Mouse (Mus musculus) embryonic fibroblast, embryonic 13.5 days (primary cell): ENCODE results near the gene Acot13. TPM values are rescaled to one million over a fixed set of nuclear protein-coding genes. Genes with fewer than 3 reads are reported as not detected.
"Not testable (repeated sequence)": the region's sequence is repeated elsewhere in the genome, so short reads cannot be mapped to it uniquely, and the experiment has no call there.

ENCODE experiments used
- H3K27ac ChIP-seq: 2 replicates; pipeline ENCODE4 v1.5.1; 2012; ENCODE audit warnings: low read length, control low read depth, inconsistent platforms; ENCODE audit not compliant: insufficient read depth
- H3K4me1 ChIP-seq: 2 replicates; pipeline ENCODE4 v1.6.1; 2011; ENCODE audit warnings: low read length; ENCODE audit not compliant: control insufficient read depth, insufficient read depth
- H3K4me3 ChIP-seq: 2 replicates; pipeline ENCODE4 v1.5.1; 2011; ENCODE audit warnings: mild to moderate bottlenecking, control low read depth, low read length; ENCODE audit not compliant: insufficient read depth
- CTCF ChIP-seq: IDR thresholded peaks from 2 replicates; pipeline ENCODE4 v1.5.1; 2011; ENCODE audit warnings: mild to moderate bottlenecking, control low read depth, low read length, moderate library complexity, borderline replicate concordance; ENCODE audit not compliant: insufficient read depth
- POLR2A ChIP-seq: IDR thresholded peaks from 2 replicates; pipeline ENCODE4 v1.6.1; 2011; ENCODE audit warnings: low read depth, mild to moderate bottlenecking, control low read depth, low read length, moderate library complexity
- polyA plus RNA-seq: library from polyadenylated mRNA; stranded (reverse); fragments of >200 nt; gene quantifications from 2 replicates; pipeline ENCODE4 v1.2.4, GENCODE M21; 2011; ENCODE audit warnings: low read depth; ENCODE audit not compliant: missing spikeins, insufficient read length

The Acot13 gene
- polyA plus RNA-seq, 1 experiment: 49.0 TPM

DNA sequence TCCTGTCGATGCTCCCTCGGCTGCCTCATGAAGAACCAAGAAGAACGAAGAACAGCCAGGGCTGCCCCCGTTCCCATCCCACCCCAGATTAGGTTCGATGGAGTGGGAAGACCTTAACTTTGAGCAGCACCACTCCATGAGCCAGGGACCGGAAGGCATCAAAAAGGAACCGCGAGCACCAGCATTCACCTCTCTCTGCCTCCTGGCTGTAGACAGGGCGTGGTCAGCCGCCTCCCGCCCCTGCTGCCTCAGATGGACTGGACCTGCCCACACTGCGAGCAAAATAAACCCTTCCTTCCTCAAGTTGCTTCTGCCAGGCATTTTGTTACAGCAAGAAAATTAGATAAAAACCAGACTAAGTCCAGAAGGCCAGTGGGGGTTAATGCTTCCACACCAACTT lies 29.7 kb upstream of the Acot13 start:
- H3K27ac ChIP-seq: no peak overlapping the region
- TF ChIP-seq CTCF (no peak), POLR2A (no peak)

DNA sequence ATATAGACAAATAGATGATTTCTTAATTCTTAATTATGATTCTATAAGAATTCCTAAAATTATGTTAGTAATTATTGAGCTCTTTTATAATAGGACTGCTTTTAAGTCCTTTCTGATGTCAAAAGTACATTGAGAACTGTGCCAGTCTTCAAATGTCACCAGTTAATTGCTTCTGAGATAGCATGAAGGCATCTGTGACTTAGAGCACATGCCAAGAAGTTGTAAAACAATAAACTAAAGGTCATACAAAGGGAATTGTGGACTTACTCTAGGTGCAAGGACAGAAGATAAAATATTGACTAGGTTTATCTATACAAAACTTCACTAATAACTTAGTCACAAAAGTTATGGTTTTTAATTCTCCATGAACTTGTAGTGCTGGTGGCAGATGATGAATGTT lies 27.8 kb upstream of the Acot13 start:
- H3K4me1 ChIP-seq: no peaks in the 10 kb centered on the region
- no peak overlapping the region for H3K27ac ChIP-seq
- no peak for TF ChIP-seq POLR2A
- TF ChIP-seq CTCF: no peak
- no peak overlapping the region for H3K4me3 ChIP-seq

More for the DNA sequence above, 29.7 kb upstream of the Acot13 start:
- Histone ChIP-seq H3K4me1 (no peaks in the 10 kb centered on the region), H3K4me3 (no peak overlapping the region)

DNA sequence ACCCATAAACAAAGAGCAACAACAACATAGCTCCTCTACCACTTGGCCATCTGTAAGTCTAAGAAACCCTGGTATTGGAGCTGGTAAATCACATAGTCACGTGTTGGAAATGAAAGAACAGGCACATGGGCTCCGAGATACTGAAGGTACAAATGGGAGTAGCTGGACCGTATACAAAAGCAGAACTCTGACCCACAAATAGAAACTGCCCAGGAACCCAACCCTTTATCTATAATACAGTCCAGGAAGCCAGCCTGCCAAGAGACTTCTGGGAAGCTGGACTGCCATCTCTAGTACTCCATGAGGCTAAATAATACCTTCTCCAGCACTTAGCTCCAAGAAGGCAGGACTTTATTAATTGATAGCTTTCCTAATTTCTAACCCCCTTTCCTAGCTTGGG lies 21.2 kb upstream of the Acot13 start:
- H3K4me3 ChIP-seq: no peak overlapping the region
- H3K4me1 ChIP-seq: no peaks in the 10 kb centered on the region
- no peak for TF ChIP-seq CTCF
- TF ChIP-seq POLR2A: no peak
- no peak overlapping the region for H3K27ac ChIP-seq

DNA sequence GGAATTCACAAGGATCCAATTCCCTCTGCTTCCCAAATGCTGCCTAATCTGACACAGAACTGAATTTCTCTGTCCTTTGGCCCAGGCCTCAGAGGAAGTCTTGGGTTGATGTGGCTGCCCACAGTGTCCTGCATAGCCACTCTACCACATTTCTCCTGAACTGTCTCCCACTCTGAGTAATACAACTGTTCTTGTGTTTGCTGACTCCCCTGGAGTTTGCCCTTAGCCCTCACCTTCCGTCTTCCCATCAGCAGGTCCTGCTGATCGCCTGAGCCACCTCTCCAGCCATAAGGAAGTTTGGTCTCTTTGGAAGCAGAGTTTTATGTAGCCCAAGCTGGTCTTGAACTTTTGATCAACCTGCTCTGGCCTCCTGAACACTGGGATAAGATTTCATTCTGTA lies 20.6 kb upstream of the Acot13 start:
- H3K4me3 ChIP-seq: no peak overlapping the region
- no peak overlapping the region for H3K27ac ChIP-seq
- no peaks in the 10 kb centered on the region for H3K4me1 ChIP-seq
- no peak for TF ChIP-seq POLR2A
- TF ChIP-seq CTCF: no peak

DNA sequence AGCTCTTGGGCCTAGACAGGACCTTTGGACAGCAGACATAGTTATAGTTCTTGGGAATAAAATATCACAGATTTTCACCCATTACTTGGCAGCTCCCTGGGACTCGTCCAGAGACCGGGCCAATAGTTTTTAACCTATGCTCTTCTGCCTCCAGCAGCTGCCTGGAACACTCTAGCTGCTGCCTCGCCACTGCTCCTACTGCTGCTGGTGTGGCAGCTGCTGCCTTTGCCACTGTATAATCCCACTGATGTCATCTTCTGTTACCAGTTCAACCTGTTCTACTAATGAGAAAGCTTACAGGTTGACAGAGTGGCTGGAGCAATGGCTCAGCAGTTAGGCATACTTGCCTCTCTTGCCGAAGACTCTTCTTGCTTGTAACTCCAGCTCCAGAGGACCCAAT lies 18.0 kb upstream of the Acot13 start:
- Histone ChIP-seq H3K4me3 (no peak overlapping the region), H3K4me1 (no peaks in the 10 kb centered on the region), H3K27ac (no peak overlapping the region)
- TF ChIP-seq CTCF (no peak), POLR2A (no peak)

DNA sequence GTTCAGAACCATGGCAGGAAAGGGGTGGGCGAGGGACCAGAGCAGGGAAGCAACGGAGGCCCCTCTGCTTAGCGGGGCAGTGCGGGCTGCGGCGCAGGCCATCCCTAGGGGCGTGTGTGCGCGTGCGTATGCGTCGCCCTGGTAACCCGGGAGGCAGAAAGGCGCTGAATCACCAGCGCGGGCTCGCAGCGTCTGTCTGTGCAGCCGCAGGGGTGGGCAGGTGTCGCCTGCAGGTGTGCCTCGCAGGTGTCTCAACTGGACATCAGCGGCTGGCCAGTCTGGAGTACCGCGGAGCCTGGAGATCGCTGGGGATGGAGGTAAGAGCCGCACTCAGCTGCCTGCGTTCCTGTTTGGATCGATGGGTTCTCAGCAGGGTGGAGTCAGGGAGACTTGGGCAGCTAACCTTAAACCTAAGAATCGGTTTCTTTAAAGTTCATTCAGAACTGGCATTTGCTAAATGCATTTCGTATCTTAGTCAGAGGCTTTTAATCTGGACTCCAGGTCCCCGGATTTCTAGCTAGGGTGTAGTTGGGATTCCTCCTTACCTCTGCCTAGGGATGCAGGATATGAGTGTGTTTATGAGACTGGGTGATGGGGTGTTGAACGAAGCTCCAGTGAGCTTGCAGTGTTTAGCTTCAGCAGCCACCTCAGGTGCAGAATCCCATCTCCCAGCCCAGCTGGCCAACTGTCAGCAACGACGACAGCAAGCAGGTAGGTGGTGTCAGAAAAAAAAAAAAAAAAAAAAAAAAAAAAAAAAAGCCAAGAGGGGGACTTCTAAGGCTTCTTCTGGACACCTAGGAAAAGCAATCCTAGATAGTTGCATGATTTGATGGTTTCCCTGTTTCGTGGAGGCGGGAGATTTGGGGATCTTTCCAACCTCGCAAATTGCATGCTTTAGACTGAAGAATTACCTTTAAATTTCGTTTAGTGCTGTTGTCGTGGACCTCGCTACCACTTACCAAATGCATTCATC lies 13.9 kb upstream of the Acot13 start, which contains the start of gene D130043K22Rik:
D130043K22Rik (plus strand) TSS at position 153 of the 973 bp plus-strand sequence.
- TF ChIP-seq POLR2A (no peak), CTCF (no peak)
- Histone ChIP-seq H3K4me3 (no peak within 1 kb of the TSS), H3K27ac (no peak within 1 kb of the TSS), H3K4me1 (no peaks in the 10 kb centered on the region)

DNA sequence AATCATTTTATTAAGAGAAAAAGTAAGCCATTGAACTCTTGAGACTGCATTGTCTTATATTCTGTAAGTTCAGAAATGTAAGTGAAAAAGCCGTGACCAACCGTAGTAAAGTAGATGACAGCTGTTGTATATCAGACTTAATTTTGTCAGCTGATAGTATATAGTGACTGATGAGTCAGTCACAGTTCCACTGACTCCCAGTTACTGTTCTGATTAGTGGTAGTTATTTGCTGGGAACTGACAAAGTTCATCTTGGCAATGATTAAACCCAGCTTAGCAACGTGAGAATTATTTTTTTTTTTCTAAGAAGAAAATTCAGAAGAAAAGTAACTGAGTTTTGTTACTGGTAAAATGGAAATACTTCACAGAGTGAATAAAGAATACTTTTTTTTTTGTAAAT lies 10.4 kb upstream of the Acot13 start:
- no peaks in the 10 kb centered on the region for H3K4me1 ChIP-seq
- no peak overlapping the region for H3K4me3 ChIP-seq
- H3K27ac ChIP-seq: no peak overlapping the region
- TF ChIP-seq POLR2A (no peak), CTCF (no peak)

DNA sequence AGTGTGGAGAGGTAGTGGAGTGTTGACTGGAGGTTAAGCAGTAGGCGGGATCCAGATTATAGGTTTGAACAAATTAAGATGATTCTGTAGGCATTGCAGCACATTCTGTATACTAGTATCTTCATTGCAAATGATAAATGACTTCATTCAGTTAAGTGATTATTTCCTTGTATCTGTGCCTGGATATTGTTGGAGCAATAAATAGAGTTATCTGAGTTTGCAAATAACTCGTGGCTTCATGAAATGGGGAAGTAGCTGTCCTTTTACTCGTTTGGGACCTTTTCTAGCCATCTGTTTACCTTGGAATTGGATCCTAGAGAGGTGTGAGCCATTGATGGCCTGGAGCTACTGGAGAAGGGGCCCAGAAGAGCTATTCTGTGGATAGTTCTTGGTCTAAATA lies 8.5 kb upstream of the Acot13 start:
- Histone ChIP-seq H3K4me3 (no peak overlapping the region), H3K4me1 (no peaks in the 10 kb centered on the region), H3K27ac (no peak overlapping the region)
- TF ChIP-seq POLR2A (no peak), CTCF (no peak)

DNA sequence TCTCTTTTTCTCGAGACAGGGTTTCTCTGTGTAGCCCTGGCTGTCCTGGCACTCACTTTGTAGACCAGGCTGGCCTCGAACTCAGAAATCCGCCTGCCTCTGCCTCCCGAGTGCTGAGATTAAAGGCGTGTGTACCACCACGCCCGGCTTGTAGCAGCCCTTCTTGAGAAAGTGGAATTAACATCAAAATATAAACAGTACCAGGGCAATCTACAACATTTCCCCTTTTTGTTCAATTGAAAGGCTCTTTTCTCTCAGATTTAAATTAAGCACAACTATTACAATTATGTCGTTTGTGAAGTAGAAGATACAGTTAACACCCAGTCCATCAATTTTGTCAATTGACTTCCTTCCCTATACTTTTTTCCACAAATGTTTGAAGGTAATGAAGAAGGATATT lies 6.4 kb upstream of the Acot13 start:
- not testable (repeated sequence) for H3K4me1 ChIP-seq, H3K4me3 ChIP-seq, H3K27ac ChIP-seq

DNA sequence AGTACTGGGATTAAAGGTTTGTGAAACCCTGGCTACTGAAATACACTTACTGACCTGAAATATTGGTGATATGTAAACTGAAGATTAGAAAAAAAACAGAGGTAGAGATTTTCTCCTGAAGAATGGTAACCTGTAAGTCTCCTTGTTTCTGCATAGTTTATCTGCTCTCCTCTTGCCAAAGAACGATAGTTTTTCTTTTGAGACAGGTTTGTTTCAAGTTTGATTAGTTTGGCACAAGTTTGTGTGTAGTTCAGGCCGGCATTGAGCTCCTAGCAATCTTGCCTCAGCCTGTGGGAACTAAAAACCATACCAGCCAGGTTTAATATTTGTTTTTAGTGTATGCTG lies 1.4 kb upstream of the Acot13 start:
- H3K4me1 ChIP-seq: peaks cover 2% of the 10 kb centered on the region; the same call in 1 of the 2 replicates
- no peak for TF ChIP-seq CTCF
- TF ChIP-seq POLR2A: no peak
- peak overlapping the region; percentile 96 for H3K4me3 ChIP-seq
- no peak overlapping the region for H3K27ac ChIP-seq

DNA sequence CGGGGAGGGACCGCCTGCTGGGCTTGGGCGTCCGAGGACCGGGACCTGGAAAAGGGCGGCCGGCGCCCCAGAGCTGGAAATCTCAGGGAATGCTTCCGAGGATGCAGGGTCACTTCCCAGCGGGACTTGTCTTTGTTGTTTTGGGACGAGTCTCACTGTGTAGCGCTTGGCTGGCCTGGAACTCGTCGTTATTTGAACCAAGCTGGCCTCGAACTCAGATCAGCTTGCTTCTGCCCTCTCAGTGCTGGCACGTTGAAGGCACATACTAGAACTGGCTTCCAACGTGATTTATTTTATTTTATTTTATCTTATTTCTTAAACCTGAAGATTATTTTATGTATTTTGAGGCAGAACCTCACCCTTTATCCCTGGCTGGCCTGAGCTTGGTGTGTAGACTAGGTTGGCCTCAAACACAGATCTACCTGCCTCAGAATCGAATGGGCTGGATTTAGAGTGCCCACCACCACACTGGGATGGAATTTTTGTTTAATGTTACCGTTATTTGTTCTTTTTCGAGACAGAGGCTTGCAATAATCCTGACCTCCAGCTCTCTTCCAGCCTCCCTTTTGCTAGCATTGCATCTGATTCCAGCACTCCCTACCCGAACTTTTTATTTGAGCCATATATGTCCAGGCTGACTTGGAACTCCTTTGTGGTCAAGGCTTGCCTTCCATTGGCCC lies 931 bp upstream of the Acot13 start:
- Histone ChIP-seq H3K27ac (peak overlapping the region; percentile 30), H3K4me3 (peak overlapping the region; percentile 96), H3K4me1 (peaks cover 2% of the 10 kb centered on the region; the same call in 1 of the 2 replicates)
- TF ChIP-seq POLR2A: no peak
- TF ChIP-seq CTCF: no peak
